Mouse (Mus musculus) cortical plate, adult 2 months (tissue): ENCODE measurements around the gene Tbc1d7. TPM values are rescaled to one million over a fixed set of nuclear protein-coding genes. Genes with fewer than 3 reads are reported as not detected.
A peak's percentile ranks its signal among the peaks of the same experiment; 100 is the strongest.

ENCODE experiments used
- H3K27ac ChIP-seq: fragments of 200-500 bp; 2 replicates; pipeline ENCODE4 v1.5.1; 2012; ENCODE audit warnings: low read length, control low read depth, inconsistent platforms; ENCODE audit not compliant: insufficient read depth
- H3K4me1 ChIP-seq: fragments of 200-500 bp; 2 replicates; pipeline ENCODE4 v1.6.1; 2011; ENCODE audit warnings: low read length; ENCODE audit not compliant: control insufficient read depth, insufficient read depth
- H3K4me3 ChIP-seq: fragments of 200-500 bp; 2 replicates; pipeline ENCODE4 v1.5.1; 2011; ENCODE audit warnings: mild to moderate bottlenecking, low read length, control low read depth; ENCODE audit not compliant: insufficient read depth
- CTCF ChIP-seq: fragments of 200-500 bp; IDR thresholded peaks from 2 replicates; pipeline ENCODE4 v1.5.1; 2011; ENCODE audit warnings: mild to moderate bottlenecking, control low read depth, low read length; ENCODE audit not compliant: insufficient read depth; ENCODE audit errors: extremely low read depth
- POLR2A ChIP-seq: fragments of 200-500 bp; IDR thresholded peaks from 2 replicates; pipeline ENCODE4 v1.6.1; 2011; ENCODE audit warnings: mild to moderate bottlenecking, low read length, control low read depth; ENCODE audit not compliant: insufficient read depth; ENCODE audit errors: extremely low read depth
- polyA plus RNA-seq: library from polyadenylated mRNA; depleted of rRNA; stranded (reverse); fragments of >200 nt; gene quantifications from 2 replicates; pipeline ENCODE4 v1.2.3, GENCODE M21; 2012

The Tbc1d7 gene
- polyA plus RNA-seq, 1 experiment = 31.1 TPM

DNA sequence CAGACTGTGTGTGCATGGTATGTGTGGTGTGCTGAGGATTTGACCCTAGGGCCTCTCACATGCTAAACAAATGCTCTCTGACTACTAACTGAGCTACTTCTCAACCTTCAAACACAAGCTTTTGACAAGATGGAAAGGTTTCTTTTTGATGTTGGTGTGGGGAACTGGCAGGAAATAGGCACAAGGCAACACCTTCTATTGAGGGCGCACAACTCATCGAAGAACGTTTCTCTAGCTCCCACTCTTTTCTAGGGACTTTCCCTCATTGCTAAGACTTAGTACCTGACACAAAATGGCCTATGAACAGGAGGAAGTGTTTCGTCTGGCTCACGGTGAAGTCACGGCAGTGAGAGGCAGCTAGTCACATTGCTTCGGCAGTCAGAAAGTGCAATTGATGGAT, 6.0 kb upstream of the Tbc1d7 start:
- no peaks in the 10 kb centered on the region for H3K4me1 ChIP-seq
- H3K27ac ChIP-seq = no peak overlapping the region
- TF ChIP-seq CTCF (no peak), POLR2A (no peak)
- H3K4me3 ChIP-seq = no peak overlapping the region

DNA sequence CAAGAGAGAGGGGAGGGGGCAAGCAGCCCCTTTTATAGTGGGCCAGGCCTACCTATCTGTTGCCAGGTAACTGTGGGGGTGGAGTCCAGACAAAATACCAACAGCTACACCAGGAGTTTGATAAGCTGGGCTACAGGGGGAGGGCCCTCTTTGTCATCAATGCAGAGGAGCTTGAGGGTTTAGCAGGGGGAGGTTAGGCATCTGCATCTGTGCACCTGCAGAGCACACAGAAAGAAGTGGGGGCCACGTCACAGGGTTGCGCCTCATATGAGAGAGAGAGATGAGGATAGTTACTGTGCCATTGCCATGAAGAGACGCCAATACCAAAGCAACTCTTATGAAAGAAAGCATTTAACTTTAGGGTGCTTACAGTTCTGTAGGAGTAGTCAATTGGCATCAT, 5.4 kb upstream of the Tbc1d7 start:
- no peaks in the 10 kb centered on the region for H3K4me1 ChIP-seq
- no peak overlapping the region for H3K4me3 ChIP-seq
- no peak overlapping the region for H3K27ac ChIP-seq
- TF ChIP-seq CTCF = no peak
- no peak for TF ChIP-seq POLR2A

DNA sequence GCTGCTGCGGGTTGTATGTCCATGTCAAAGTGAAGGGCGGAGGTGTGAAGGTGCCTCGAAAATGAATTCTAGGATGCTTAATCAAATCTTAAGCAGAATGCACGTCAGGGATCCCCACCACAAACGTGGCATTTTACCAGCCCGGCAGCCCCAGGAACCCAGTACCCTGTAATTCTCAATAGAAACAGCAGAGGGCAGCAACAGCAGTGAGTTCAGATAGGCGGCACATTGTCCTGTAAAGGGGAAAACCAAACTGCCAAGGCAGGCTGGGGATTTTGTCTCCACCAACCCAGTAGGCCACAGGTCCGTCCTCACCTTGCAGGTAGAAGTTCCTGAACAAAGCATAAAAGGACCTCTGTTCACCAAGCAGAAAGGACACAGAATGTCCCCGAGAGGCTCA, 2.0 kb upstream of the Tbc1d7 start:
- TF ChIP-seq POLR2A = no peak
- peak; percentile 84 for TF ChIP-seq CTCF
- Histone ChIP-seq H3K27ac (no peak overlapping the region), H3K4me3 (no peak overlapping the region), H3K4me1 (no peaks in the 10 kb centered on the region)

DNA sequence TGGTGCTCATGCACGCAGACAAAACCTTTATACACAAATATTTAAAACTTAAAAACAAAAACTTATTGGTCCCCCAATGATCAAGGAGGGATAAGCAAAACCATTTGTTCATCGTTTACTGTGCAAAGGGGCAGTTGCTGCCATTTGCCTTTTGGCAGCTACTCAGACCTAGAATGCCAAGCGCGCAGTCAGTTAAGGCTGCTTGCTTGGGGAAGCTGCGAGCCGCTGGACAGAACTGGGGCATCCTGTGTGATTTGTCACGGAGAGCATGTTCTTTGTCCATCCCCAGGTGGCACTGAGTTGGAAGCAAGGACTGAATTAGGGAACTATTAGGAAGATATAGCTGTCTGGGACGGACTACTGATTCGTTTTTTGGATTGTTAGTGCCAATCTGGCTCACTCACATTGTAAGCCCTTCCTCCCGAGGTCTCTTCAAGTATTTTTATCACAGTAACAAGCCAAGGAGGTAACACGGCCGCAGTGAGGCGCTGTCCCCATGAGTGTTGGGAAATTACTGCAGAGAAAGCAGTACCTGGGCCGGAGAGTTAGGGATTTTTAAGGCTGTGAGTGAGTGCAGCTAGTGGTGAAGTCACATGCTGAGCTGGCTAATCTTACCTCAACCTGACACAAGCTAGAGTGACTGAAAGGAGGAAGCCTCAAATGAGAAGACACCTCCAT, 874 bp upstream of the Tbc1d7 start:
- H3K27ac ChIP-seq = no peak overlapping the region
- TF ChIP-seq CTCF (0 out of 2 replicates have a peak, but pooled peaks have one; percentile 30), POLR2A (no peak)
- H3K4me3 ChIP-seq = peak overlapping the region; percentile 46; the same call in 1 of the 2 replicates
- no peaks in the 10 kb centered on the region for H3K4me1 ChIP-seq

DNA sequence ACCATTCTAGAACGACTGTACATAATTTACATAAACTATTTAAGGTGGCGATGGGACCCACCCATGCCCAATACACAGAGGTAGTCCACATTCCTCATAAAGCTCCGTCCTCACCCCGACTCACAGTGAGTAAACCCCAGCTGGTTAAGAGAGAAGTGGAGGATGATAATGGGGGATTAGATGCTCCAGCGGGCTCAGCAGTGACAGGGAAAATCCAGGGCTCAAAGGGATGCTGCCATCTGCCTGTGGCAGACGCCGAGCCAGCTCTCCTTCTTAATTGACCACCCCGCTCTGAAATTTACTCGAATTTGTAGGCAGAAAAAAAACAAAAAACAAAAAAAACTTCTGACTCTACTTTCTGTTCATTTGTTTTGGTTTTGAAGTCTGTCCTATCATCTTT, 3.6 kb downstream of the Tbc1d7 start:
- Histone ChIP-seq H3K4me3 (no peak overlapping the region), H3K27ac (no peak overlapping the region)
- TF ChIP-seq CTCF (no peak), POLR2A (no peak)

DNA sequence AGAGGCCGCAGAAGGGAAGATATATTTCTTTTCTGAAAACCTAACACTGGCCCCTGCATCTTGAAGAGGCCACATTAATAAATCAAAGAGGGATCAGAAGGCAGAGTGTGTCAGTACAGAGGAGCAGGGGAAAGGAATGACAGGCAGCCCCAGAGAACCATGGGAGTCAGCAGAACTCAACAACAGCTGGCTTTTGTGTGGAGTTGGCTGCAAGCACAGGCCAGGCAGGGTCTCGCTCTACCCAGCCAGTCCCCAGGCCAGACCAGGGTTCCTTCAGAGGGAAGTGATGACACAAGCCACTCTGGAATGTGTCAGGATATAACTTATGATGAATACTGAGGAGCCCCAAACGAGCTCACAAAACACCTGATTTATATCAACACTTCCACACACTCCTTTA, 11.9 kb downstream of the Tbc1d7 start:
- no peak for TF ChIP-seq CTCF
- TF ChIP-seq POLR2A = no peak
- H3K4me1 ChIP-seq = no peaks in the 10 kb centered on the region
- H3K4me3 ChIP-seq = no peak overlapping the region
- no peak overlapping the region for H3K27ac ChIP-seq

More for the DNA sequence above, 3.6 kb downstream of the Tbc1d7 start:
- H3K4me1 ChIP-seq = no peaks in the 10 kb centered on the region

DNA sequence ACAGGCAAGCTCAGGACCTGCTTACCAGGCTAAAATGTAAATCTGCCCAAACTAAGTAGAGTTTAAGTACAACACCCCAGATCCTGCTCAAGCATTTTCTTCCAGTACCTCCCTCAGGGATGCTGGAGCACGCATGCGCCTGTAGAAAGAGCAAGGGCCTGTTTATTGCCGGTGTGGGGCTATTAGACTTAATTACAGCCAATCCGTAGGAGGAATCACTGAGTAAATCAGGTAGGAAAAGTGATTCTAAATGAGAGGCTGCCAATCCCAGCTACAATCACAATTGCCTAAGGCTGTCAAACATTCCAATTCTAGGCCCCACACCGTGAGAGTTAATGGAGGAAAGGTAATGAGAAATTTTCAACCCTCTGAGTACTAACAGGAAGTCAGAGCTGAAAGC, 13.0 kb downstream of the Tbc1d7 start:
- TF ChIP-seq CTCF (no peak), POLR2A (no peak)
- no peaks in the 10 kb centered on the region for H3K4me1 ChIP-seq

DNA sequence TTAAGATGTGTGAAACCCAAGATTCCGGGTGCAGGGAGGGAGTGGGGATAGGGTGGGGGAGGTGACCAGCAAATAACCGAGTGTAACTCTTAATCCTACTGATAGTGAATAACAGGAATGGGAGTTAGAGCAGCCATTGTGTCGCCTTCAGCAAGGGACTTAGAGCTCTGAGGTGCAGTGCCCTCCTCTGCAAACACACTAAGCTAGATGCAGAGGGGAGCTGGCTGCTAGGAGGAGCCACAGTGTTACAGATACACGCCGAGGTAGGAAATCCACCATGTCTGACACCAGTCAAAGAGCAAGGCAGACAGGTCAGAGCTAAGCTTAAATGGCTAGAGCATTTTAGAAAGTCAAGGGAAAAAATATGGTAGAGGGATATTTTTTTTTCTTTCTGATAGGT, 13.9 kb downstream of the Tbc1d7 start:
- Histone ChIP-seq H3K4me3 (no peak overlapping the region), H3K4me1 (no peaks in the 10 kb centered on the region), H3K27ac (no peak overlapping the region)
- TF ChIP-seq CTCF (no peak), POLR2A (no peak)

More for the DNA sequence above, 13.0 kb downstream of the Tbc1d7 start:
- no peak overlapping the region for H3K27ac ChIP-seq
- H3K4me3 ChIP-seq = no peak overlapping the region

DNA sequence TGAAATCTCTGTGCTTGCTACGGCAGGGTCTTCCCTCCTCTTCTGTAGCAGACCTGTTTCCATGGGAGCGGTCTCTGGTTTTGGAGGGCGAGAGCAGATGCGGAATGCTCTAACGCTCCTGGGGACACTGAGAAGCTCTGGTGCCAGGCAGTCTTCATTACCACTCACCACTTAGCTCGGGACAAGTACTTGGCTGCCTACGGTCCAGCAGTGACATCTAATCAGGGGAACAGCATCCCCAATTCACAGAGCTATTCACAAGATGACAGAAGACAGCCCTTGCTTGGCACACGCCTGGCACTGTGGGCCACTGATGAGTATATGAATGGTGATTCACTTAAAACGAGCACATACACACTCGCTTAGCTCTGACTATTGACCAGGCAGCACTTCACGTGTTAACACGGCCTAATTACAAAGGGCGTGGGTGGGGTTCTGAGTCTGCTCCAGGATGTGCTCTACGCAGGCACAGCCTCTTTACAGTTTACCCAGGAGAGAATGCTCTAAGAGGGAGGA, 19.2 kb downstream of the Tbc1d7 start:
- Histone ChIP-seq H3K27ac (no peak overlapping the region), H3K4me1 (no peaks in the 10 kb centered on the region)
- TF ChIP-seq POLR2A (no peak), CTCF (no peak)

DNA sequence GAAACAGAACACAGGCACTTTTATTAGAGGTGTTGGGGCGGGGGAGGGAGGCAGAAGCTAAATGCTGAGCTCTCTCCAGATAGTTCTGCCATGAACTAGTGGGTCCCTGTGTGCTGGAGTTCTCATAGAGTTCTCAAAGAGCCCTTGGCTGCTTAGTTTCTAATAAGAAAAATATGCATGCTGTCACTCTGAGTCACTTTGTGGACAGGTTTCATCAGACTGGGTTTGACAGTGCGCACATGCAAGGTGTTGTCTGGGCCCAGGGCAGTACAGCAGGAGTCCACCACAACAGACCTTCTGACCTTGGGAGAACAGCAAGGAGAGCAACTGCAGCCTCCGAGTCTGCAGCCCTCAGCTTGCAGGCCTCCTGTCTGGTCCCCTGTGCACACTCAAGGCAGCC, 21.6 kb downstream of the Tbc1d7 start:
- no peak overlapping the region for H3K4me3 ChIP-seq
- no peak overlapping the region for H3K27ac ChIP-seq
- TF ChIP-seq CTCF = no peak
- no peak for TF ChIP-seq POLR2A
- H3K4me1 ChIP-seq = peaks cover 2% of the 10 kb centered on the region; the same call in 1 of the 2 replicates

More for the DNA sequence above, 19.2 kb downstream of the Tbc1d7 start:
- H3K4me3 ChIP-seq = no peak overlapping the region
